Mouse (Mus musculus): ENCODE data around the gene Smc2. TPM values are rescaled to one million over a fixed set of nuclear protein-coding genes. Genes with fewer than 3 reads are reported as not detected.
"Not testable (repeated sequence)": the region's sequence is repeated elsewhere in the genome, so short reads cannot be mapped to it uniquely, and the experiment has no call there.

Gene Smc2
- total RNA-seq (2014; rRNA removed): 2.6 and 4.1 TPM in 2 replicates
- polyA plus RNA-seq (2012; rRNA removed): 0.16 and 0.43 TPM in 2 replicates

- peak within 1 kb of the TSS; percentile 55 for H3K27ac ChIP-seq (replicated peaks; ENCODE audit: insufficient read depth, low read depth, low read length)
- WGBS: under 1% methylated on average over 53 of the region's 53 CpGs
- H3K79me2 ChIP-seq (ENCODE audit: control insufficient read depth, insufficient read depth, low read length): no peaks in the 10 kb centered on the region
- TF ChIP-seq POLR2A (IDR thresholded peaks at IDR 0.05; ENCODE audit: extremely low read depth, insufficient read depth, low read length): no peak
- no peak for TF ChIP-seq CTCF (IDR thresholded peaks at IDR 0.05; ENCODE audit: low read depth, low read length)
- no peaks in the 10 kb centered on the region for H3K36me3 ChIP-seq (ENCODE audit: control insufficient read depth, insufficient read depth, low read length)
- peak within 1 kb of the TSS; percentile 72 for H3K4me3 ChIP-seq (ENCODE audit: insufficient read depth, low read depth, low read length)
- H3K9ac ChIP-seq (ENCODE audit: low read depth, low read length): peak within 1 kb of the TSS; percentile 56
- peaks cover 4% of the 10 kb centered on the region for H3K4me1 ChIP-seq (ENCODE audit: control insufficient read depth, insufficient read depth, low read length)
- peak; percentile 78 for DNase-seq (ENCODE audit: extremely low read depth, low read depth, low spot score)
- no peaks in the 10 kb centered on the region for H3K27me3 ChIP-seq (ENCODE audit: control insufficient read depth, insufficient read depth, low read length)
Measured at GRCm38 (mm10) chr4:52438886-52439664, at the start of gene Smc2. TSS of gene Smc2 (plus strand) at chr4:52439243.

DNA sequence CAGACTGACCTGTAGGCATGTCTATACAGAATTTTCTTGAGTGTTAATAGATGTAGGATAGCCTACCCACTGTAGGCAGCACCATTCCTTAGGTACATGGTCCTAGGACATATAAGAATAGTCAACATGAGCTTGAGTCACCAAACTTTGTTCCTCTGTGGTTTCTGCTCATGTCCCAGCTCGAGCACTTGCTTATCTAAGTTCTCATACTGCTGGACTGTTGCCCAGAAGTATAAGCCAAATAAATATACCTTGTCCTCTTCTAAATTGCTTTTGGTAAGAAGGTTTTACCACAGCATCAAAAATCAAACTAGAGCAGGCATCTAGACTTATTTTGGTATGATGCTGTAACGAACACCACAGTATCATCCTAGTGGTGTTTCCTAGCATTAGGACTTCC is 27.5 kb upstream of the Smc2 start:
- WGBS: 72% methylated on average over 2 of the region's 2 CpGs
- Histone ChIP-seq H3K27me3 (ENCODE audit: control insufficient read depth, insufficient read depth, low read length) (no peaks in the 10 kb centered on the region), H3K9ac (ENCODE audit: low read depth, low read length) (no peak overlapping the region), H3K4me3 (ENCODE audit: insufficient read depth, low read depth, low read length) (no peak overlapping the region), H3K4me1 (ENCODE audit: control insufficient read depth, insufficient read depth, low read length) (no peaks in the 10 kb centered on the region), H3K27ac (replicated peaks; ENCODE audit: insufficient read depth, low read depth, low read length) (no peak overlapping the region), H3K36me3 (ENCODE audit: control insufficient read depth, insufficient read depth, low read length) (no peaks in the 10 kb centered on the region), H3K79me2 (ENCODE audit: control insufficient read depth, insufficient read depth, low read length) (no peaks in the 10 kb centered on the region)
- TF ChIP-seq CTCF (IDR thresholded peaks at IDR 0.05; ENCODE audit: low read depth, low read length) (no peak), POLR2A (IDR thresholded peaks at IDR 0.05; ENCODE audit: extremely low read depth, insufficient read depth, low read length) (no peak)
- no peak for DNase-seq (ENCODE audit: extremely low read depth, low read depth, low spot score)

GRCm38 (mm10) chr4:52423653-52424052 is 15.4 kb upstream of the Smc2 start:
- DNase-seq (ENCODE audit: extremely low read depth, low read depth, low spot score): no peak
- Histone ChIP-seq H3K4me3 (ENCODE audit: insufficient read depth, low read depth, low read length) (no peak overlapping the region), H3K79me2 (ENCODE audit: control insufficient read depth, insufficient read depth, low read length) (no peaks in the 10 kb centered on the region), H3K4me1 (ENCODE audit: control insufficient read depth, insufficient read depth, low read length) (no peaks in the 10 kb centered on the region), H3K9ac (ENCODE audit: low read depth, low read length) (no peak overlapping the region), H3K27me3 (ENCODE audit: control insufficient read depth, insufficient read depth, low read length) (no peaks in the 10 kb centered on the region), H3K27ac (replicated peaks; ENCODE audit: insufficient read depth, low read depth, low read length) (no peak overlapping the region), H3K36me3 (ENCODE audit: control insufficient read depth, insufficient read depth, low read length) (no peaks in the 10 kb centered on the region)
- 82% methylated on average over 4 of the region's 4 CpGs for WGBS
- TF ChIP-seq CTCF (IDR thresholded peaks at IDR 0.05; ENCODE audit: low read depth, low read length) (no peak), POLR2A (IDR thresholded peaks at IDR 0.05; ENCODE audit: extremely low read depth, insufficient read depth, low read length) (no peak)

DNA sequence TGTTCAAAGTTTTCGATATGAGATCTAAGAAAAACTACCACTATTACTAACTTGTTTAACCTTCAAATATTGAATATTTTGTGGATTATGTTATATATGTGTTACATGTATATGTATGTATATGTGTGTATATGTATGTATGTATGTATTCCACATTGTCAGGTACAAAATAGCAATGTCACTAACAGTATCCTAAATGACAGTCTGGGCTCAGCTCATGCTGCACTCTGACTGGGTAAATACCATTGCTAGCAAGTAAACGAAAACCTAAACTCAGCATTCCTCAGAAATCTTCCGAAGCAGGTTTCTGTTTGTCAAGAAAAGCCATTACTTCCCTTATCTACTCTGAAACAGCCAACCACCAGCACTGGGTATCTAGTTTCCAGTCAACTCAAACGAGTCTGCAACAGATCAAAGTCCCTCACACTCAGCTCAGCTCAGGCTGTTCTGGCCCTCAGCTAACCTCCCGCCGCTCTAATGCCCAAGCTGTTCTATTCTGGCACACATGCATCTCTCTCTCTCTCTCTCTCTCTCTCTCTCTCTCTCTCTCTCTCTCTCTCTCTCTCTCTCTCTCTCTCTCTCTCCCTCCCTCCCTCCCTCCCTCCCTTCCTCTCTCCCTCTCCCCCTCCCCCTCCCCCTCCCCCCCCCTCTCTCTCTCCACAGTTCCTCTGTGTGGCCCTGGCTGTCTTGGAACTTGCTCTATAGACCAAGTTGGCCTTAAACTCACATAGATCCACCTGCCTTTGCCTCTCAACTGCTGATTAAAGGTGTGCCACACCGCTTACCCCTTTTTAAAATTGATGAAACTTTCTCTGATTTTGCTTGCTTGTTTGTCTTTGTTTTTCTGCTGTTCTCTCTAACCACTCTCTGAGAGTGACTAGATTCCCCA is 9.5 kb upstream of the Smc2 start:
- H3K27ac ChIP-seq (replicated peaks; ENCODE audit: insufficient read depth, low read depth, low read length): no peak overlapping the region
- peak; percentile 82 for DNase-seq (ENCODE audit: extremely low read depth, low read depth, low spot score)
- no peak overlapping the region for H3K9ac ChIP-seq (ENCODE audit: low read depth, low read length)

DNA sequence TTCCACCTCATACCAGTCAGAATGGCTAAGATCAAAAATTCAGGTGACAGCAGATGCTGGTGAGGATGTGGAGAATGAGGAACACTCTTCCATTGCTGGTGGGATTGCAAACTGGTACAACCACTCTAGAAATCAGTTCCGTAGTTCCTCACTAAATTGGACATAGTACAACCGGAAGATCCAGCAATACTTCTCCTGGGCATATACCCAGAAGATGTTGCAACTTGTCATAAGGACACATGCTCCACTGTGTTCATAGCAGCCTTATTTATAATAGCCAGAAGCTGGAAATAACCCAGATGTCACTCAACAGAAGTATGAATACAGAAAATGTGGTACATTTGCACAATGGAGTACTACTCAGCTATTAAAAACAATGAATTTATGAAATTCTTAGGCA is 3.5 kb upstream of the Smc2 start:
- not testable (repeated sequence) for H3K9ac ChIP-seq (ENCODE audit: low read depth, low read length); H3K36me3 ChIP-seq (ENCODE audit: control insufficient read depth, insufficient read depth, low read length); H3K4me3 ChIP-seq (ENCODE audit: insufficient read depth, low read depth, low read length); H3K27ac ChIP-seq (replicated peaks; ENCODE audit: insufficient read depth, low read depth, low read length); H3K27me3 ChIP-seq (ENCODE audit: control insufficient read depth, insufficient read depth, low read length); H3K4me1 ChIP-seq (ENCODE audit: control insufficient read depth, insufficient read depth, low read length); H3K79me2 ChIP-seq (ENCODE audit: control insufficient read depth, insufficient read depth, low read length)
- 18% methylated on average over 2 of the region's 2 CpGs for WGBS
- peak; percentile 54 for DNase-seq (ENCODE audit: extremely low read depth, low read depth, low spot score)

More for the DNA sequence above, 9.5 kb upstream of the Smc2 start:
- H3K79me2 ChIP-seq (ENCODE audit: control insufficient read depth, insufficient read depth, low read length): no peaks in the 10 kb centered on the region
- TF ChIP-seq POLR2A (IDR thresholded peaks at IDR 0.05; ENCODE audit: extremely low read depth, insufficient read depth, low read length): no peak
- no peaks in the 10 kb centered on the region for H3K4me1 ChIP-seq (ENCODE audit: control insufficient read depth, insufficient read depth, low read length)
- no peak overlapping the region for H3K4me3 ChIP-seq (ENCODE audit: insufficient read depth, low read depth, low read length)
- no peaks in the 10 kb centered on the region for H3K27me3 ChIP-seq (ENCODE audit: control insufficient read depth, insufficient read depth, low read length)
- WGBS: 24% methylated on average over 7 of the region's 7 CpGs
- H3K36me3 ChIP-seq (ENCODE audit: control insufficient read depth, insufficient read depth, low read length): no peaks in the 10 kb centered on the region

All from liver, adult 2 months (tissue).